Mouse (Mus musculus): ENCODE results near the gene Cobl.

Gene Cobl

GRCm38 (mm10) chr11:12426746-12427145, 38.0 kb downstream of the Cobl start:
- DNase-seq (ENCODE audit: low read depth, low spot score) = no peak
- Histone ChIP-seq H3K36me3 (ENCODE audit: control insufficient read depth, insufficient read depth, low read length, poor library complexity, severe bottlenecking) (no peaks in the 10 kb centered on the region), H3K27me3 (ENCODE audit: control insufficient read depth, insufficient read depth, low read length, poor library complexity, severe bottlenecking) (no peaks in the 10 kb centered on the region)

DNA sequence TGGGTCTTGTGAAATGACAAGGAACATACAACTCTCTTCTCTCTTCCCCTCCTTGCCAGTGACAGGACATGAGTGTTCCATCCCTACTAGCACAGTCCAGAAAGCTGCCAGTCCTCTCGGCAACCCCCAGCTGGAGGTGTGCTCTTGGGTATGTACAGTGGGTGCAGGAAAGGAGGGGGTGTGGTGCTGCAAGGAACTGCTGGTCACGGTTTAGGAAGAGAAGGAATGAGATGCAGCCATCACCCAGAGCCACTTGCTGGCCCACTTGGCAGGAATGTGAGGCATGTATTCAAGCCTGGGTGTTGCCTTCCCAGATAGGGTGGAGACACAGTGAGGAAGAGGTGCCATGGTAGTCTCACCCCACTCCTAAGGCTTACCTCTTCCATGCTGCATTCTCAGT, 40.6 kb downstream of the Cobl start:
- no peak for DNase-seq (ENCODE audit: low read depth, low spot score)
- H3K27me3 ChIP-seq (ENCODE audit: control insufficient read depth, insufficient read depth, low read length, poor library complexity, severe bottlenecking) = no peaks in the 10 kb centered on the region
- no peaks in the 10 kb centered on the region for H3K36me3 ChIP-seq (ENCODE audit: control insufficient read depth, insufficient read depth, low read length, poor library complexity, severe bottlenecking)

DNA sequence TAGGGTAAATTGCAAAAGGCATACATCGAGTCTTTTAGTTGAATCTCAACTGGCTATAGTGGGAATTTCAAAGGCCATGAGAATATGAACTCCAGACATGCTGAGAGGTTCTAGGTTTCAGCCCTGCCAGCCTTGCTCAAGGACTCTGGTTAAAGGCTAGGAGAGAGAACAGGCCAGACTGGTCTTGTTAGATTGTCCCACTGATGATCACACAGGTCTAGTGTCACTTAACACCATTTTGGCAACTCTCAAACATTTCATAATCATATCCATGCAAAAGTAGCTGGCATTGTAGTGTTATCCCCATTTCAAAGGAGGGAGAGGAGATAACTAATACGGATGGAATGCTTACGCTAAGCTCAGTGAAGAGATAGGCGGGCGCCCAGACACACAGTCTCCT, 43.6 kb downstream of the Cobl start:
- Histone ChIP-seq H3K27me3 (ENCODE audit: control insufficient read depth, insufficient read depth, low read length, poor library complexity, severe bottlenecking) (no peaks in the 10 kb centered on the region), H3K36me3 (ENCODE audit: control insufficient read depth, insufficient read depth, low read length, poor library complexity, severe bottlenecking) (no peaks in the 10 kb centered on the region)
- DNase-seq (ENCODE audit: low read depth, low spot score) = no peak

DNA sequence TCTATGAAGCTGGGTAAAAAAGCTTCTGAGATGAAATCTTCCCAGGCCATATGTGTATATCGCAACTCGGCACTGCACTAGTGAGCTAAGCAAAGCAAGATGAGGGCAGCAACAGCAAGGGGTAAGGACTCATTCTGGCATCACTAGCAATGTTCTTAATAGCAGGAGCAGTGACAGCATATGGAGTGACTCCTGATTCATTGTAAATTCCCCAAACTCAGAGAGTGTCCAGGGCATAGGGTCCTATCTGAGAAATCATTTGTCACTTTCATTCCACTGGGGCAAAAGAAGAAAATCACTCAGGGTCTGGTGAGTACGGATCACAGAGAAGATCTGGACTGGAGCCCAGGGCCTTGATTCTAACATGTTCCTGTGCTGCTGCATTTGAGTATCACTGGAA, 44.6 kb downstream of the Cobl start:
- DNase-seq (ENCODE audit: low read depth, low spot score) = no peak

DNA sequence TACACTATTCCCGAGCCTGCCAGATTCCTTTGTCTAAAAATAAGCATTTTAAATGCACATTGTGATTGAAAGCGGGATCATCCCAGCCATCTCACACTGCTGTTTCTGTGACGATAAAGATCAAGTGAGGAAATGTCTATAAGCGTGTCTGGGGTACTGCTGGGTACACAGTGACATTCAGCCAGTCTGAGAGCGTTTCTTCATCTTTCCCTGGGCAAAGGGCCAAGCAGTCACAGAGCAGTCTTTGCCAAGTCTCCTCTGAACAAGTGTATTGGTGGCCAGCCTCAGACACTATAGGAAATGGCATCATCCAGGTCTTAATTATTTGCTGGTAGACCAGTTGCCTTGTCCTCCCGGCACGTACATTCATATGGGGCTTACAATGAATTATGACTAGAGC, 47.9 kb downstream of the Cobl start:
- no peaks in the 10 kb centered on the region for H3K27me3 ChIP-seq (ENCODE audit: control insufficient read depth, insufficient read depth, low read length, poor library complexity, severe bottlenecking)
- no peaks in the 10 kb centered on the region for H3K36me3 ChIP-seq (ENCODE audit: control insufficient read depth, insufficient read depth, low read length, poor library complexity, severe bottlenecking)
- DNase-seq (ENCODE audit: low read depth, low spot score) = no peak

More for the DNA sequence above, 44.6 kb downstream of the Cobl start:
- H3K27me3 ChIP-seq (ENCODE audit: control insufficient read depth, insufficient read depth, low read length, poor library complexity, severe bottlenecking) = no peaks in the 10 kb centered on the region
- H3K36me3 ChIP-seq (ENCODE audit: control insufficient read depth, insufficient read depth, low read length, poor library complexity, severe bottlenecking) = no peaks in the 10 kb centered on the region

GRCm38 (mm10) chr11:12415329-12415728, 49.4 kb downstream of the Cobl start:
- H3K27me3 ChIP-seq (ENCODE audit: control insufficient read depth, insufficient read depth, low read length, poor library complexity, severe bottlenecking) = no peaks in the 10 kb centered on the region
- no peak for DNase-seq (ENCODE audit: low read depth, low spot score)
- H3K36me3 ChIP-seq (ENCODE audit: control insufficient read depth, insufficient read depth, low read length, poor library complexity, severe bottlenecking) = no peaks in the 10 kb centered on the region

GRCm38 (mm10) chr11:12411950-12412349, 52.8 kb downstream of the Cobl start:
- Histone ChIP-seq H3K27me3 (ENCODE audit: control insufficient read depth, insufficient read depth, low read length, poor library complexity, severe bottlenecking) (no peaks in the 10 kb centered on the region), H3K36me3 (ENCODE audit: control insufficient read depth, insufficient read depth, low read length, poor library complexity, severe bottlenecking) (no peaks in the 10 kb centered on the region)
- no peak for DNase-seq (ENCODE audit: low read depth, low spot score)

DNA sequence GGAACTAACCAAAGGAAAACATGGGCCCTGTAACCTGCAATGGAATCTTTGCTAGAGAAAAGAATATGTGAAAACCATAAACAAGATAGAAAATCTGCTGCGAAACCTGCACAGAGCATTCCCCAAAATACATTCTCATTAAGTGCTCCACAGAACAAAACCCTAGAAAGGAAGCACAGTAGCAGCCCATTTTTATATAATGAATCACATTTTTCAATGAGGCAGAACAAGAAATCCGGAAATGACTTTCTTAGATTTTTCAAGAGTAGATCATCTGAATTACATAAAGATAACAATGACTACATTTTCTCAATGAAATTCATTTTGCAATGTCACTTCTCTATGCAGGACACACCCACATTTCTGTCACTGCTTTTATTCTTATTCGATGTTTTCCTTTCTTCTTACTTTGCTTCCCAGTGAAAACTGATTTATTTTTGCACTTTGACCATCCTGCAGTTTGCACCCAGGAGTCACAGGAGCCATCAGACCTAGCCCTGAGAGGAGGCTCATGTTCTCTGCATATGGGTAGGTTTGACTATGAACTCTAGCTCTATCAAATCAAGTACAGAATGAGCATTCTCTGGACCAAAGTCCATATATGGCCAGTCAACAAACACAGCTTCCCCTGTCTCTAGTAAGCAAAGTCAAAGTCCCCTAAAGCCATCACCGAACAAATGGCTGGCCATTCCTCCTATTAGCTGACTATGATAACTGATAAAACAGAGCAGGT, 53.5 kb downstream of the Cobl start:
- no peak for DNase-seq (ENCODE audit: low read depth, low spot score)
- Histone ChIP-seq H3K36me3 (ENCODE audit: control insufficient read depth, insufficient read depth, low read length, poor library complexity, severe bottlenecking) (no peaks in the 10 kb centered on the region), H3K27me3 (ENCODE audit: control insufficient read depth, insufficient read depth, low read length, poor library complexity, severe bottlenecking) (no peaks in the 10 kb centered on the region)

- no peak for DNase-seq (ENCODE audit: low read depth, low spot score)
- no peaks in the 10 kb centered on the region for H3K36me3 ChIP-seq (ENCODE audit: control insufficient read depth, insufficient read depth, low read length, poor library complexity, severe bottlenecking)
- no peaks in the 10 kb centered on the region for H3K27me3 ChIP-seq (ENCODE audit: control insufficient read depth, insufficient read depth, low read length, poor library complexity, severe bottlenecking)
Measured at GRCm38 (mm10) chr11:12409463-12409862, 55.3 kb downstream of the Cobl start.

DNA sequence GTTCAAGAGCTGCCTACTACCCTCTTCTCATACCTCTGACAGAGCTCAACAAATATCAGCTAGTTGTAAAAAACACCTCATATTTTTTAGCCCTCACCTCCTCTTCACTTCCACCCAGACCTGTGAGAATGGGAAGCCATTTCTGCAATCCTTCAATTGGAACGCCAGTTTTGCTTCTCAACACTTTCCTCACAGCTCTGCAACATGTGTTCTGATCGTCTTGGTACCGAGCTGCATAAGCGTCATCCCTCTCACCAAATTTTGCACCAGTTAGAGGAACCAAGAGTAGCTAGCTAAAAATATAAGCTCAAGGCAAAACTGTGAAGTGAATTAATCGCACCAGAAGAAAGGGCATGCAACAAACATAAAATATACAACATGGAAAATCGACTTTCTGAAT, 56.9 kb downstream of the Cobl start:
- Histone ChIP-seq H3K27me3 (ENCODE audit: control insufficient read depth, insufficient read depth, low read length, poor library complexity, severe bottlenecking) (no peaks in the 10 kb centered on the region), H3K36me3 (ENCODE audit: control insufficient read depth, insufficient read depth, low read length, poor library complexity, severe bottlenecking) (no peaks in the 10 kb centered on the region)
- no peak for DNase-seq (ENCODE audit: low read depth, low spot score)

DNA sequence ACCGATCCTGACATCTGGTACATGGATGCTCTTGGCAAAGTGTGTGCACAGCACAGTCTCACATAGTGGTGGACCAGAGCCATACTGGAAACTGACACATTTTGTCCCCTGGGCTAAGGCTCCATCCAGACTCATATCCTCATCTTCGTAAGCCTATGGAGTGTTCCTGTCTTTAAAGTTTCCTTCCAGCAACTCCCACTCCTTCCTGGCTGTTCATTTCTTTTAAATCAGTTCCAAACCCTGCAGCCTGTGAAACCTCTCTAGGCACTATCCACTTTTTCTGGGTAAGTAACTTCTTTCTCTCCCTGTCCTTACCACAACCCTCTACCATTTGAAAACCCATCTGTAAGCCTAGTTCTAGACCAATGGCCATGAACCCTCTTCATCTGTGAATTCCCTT, 64.9 kb downstream of the Cobl start:
- Histone ChIP-seq H3K27me3 (ENCODE audit: control insufficient read depth, insufficient read depth, low read length, poor library complexity, severe bottlenecking) (no peaks in the 10 kb centered on the region), H3K36me3 (ENCODE audit: control insufficient read depth, insufficient read depth, low read length, poor library complexity, severe bottlenecking) (no peaks in the 10 kb centered on the region)
- no peak for DNase-seq (ENCODE audit: low read depth, low spot score)

- H3K36me3 ChIP-seq (ENCODE audit: control insufficient read depth, insufficient read depth, low read length, poor library complexity, severe bottlenecking) = no peaks in the 10 kb centered on the region
- no peaks in the 10 kb centered on the region for H3K27me3 ChIP-seq (ENCODE audit: control insufficient read depth, insufficient read depth, low read length, poor library complexity, severe bottlenecking)
- DNase-seq (ENCODE audit: low read depth, low spot score) = no peak
Measured at GRCm38 (mm10) chr11:12396196-12396595, 68.6 kb downstream of the Cobl start.

- Histone ChIP-seq H3K27me3 (ENCODE audit: control insufficient read depth, insufficient read depth, low read length, poor library complexity, severe bottlenecking) (no peaks in the 10 kb centered on the region), H3K36me3 (ENCODE audit: control insufficient read depth, insufficient read depth, low read length, poor library complexity, severe bottlenecking) (no peaks in the 10 kb centered on the region)
- DNase-seq (ENCODE audit: low read depth, low spot score) = no peak
Measured at GRCm38 (mm10) chr11:12394701-12395100, 70.1 kb downstream of the Cobl start.

DNA sequence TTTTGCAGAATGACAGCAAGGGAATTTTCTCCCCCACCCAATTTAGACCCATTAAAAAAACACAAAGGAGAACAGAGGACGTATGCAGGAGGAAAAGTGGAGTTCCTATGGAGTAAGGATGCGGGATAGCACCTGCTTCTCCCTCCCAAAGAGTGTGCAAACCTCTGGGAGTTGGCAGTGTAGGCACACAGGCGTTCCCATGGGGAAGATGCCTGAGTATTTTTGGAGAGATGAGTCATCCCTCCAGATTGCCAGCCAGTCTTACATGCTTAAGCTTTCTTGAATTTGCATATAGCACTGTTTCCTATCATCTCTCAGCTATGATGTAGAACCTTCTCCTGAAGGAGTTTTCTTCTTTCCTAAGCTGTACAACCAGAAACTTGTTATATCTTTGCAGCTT, 70.6 kb downstream of the Cobl start:
- no peak for DNase-seq (ENCODE audit: low read depth, low spot score)
- no peaks in the 10 kb centered on the region for H3K27me3 ChIP-seq (ENCODE audit: control insufficient read depth, insufficient read depth, low read length, poor library complexity, severe bottlenecking)
- no peaks in the 10 kb centered on the region for H3K36me3 ChIP-seq (ENCODE audit: control insufficient read depth, insufficient read depth, low read length, poor library complexity, severe bottlenecking)

- no peaks in the 10 kb centered on the region for H3K36me3 ChIP-seq (ENCODE audit: control insufficient read depth, insufficient read depth, low read length, poor library complexity, severe bottlenecking)
- H3K27me3 ChIP-seq (ENCODE audit: control insufficient read depth, insufficient read depth, low read length, poor library complexity, severe bottlenecking) = no peaks in the 10 kb centered on the region
- no peak for DNase-seq (ENCODE audit: low read depth, low spot score)
Measured at GRCm38 (mm10) chr11:12384826-12385225, 79.9 kb downstream of the Cobl start.

GRCm38 (mm10) chr11:12382991-12383390, 81.8 kb downstream of the Cobl start:
- no peaks in the 10 kb centered on the region for H3K27me3 ChIP-seq (ENCODE audit: control insufficient read depth, insufficient read depth, low read length, poor library complexity, severe bottlenecking)
- H3K36me3 ChIP-seq (ENCODE audit: control insufficient read depth, insufficient read depth, low read length, poor library complexity, severe bottlenecking) = no peaks in the 10 kb centered on the region
- no peak for DNase-seq (ENCODE audit: low read depth, low spot score)

Measured in splenic B cell, adult 2 months (primary cell).